Mouse (Mus musculus) CH12.LX (cell line): Measurements from ENCODE around the gene Bcl9l. TPM values are rescaled to one million over a fixed set of nuclear protein-coding genes. Genes with fewer than 3 reads are reported as not detected.

ENCODE experiments used
- DNase-seq: peaks from one replicate; pipeline ENCODE4 v3.0.0-alpha.2; 2013; ENCODE audit errors: extremely low read depth
- H3K27ac ChIP-seq: 2 replicates; pipeline ENCODE4 v1.5.1; 2012; ENCODE audit warnings: low read depth, mild to moderate bottlenecking, control low read depth, moderate library complexity; ENCODE audit not compliant: insufficient read depth
- H3K27me3 ChIP-seq: replicated peaks from 2 replicates; pipeline ENCODE3; 2012; ENCODE audit warnings: inconsistent platforms
- H3K36me3 ChIP-seq, 2 experiments: replicated peaks in 1 of 2; 2 replicates each; pipeline versions ENCODE3 to v1.6.1; 2012; ENCODE audit warnings: inconsistent platforms in 1 of 2, low read length in 1 of 2, mild to moderate bottlenecking in 1 of 2, mixed read lengths in 1 of 2, moderate library complexity in 1 of 2; ENCODE audit not compliant: control insufficient read depth in 1 of 2, insufficient read depth in 1 of 2
- H3K4me1 ChIP-seq, 2 experiments: 2 replicates each; pipeline ENCODE4 v1.6.1; 2012; ENCODE audit warnings: inconsistent platforms in 1 of 2, moderate library complexity in 1 of 2; ENCODE audit not compliant: insufficient read depth in 2 of 2, control insufficient read depth in 1 of 2
- H3K4me2 ChIP-seq: 2 replicates; pipeline ENCODE4 v1.6.1; 2012; ENCODE audit warnings: low read depth, mild to moderate bottlenecking, control low read depth; ENCODE audit not compliant: poor library complexity, insufficient read depth, severe bottlenecking
- H3K4me3 ChIP-seq, 3 experiments: fragments of 150-350 bp in 1 of 3; sonication (generic) in 1 of 3; replicated peaks in 1 of 3; 2 replicates each; pipeline versions ENCODE3 to v1.5.1; 2011 to 2012; ENCODE audit warnings: low read depth in 2 of 3, low read length in 2 of 3, mild to moderate bottlenecking in 2 of 3, moderate library complexity in 2 of 3, control low read depth in 1 of 3, improper control_type of control experiment in 1 of 3, inconsistent platforms in 1 of 3, mixed read lengths in 1 of 3; ENCODE audit not compliant: poor library complexity in 1 of 3
- H3K79me2 ChIP-seq: replicated peaks from 2 replicates; pipeline ENCODE4 v1.6.1; 2012; ENCODE audit warnings: mild to moderate bottlenecking, moderate library complexity; ENCODE audit not compliant: control insufficient read depth, poor library complexity, insufficient read depth, severe bottlenecking; ENCODE audit errors: extremely low read depth
- H3K9ac ChIP-seq: 2 replicates; pipeline ENCODE4 v1.6.1; 2012; ENCODE audit warnings: low read depth, mild to moderate bottlenecking, control low read depth, moderate library complexity; ENCODE audit not compliant: insufficient read depth
- H3K9me3 ChIP-seq: replicated peaks from 2 replicates; pipeline ENCODE3; 2012; ENCODE audit warnings: low read length, inconsistent platforms, mixed read lengths
- E2F4 ChIP-seq: IDR thresholded peaks from 2 replicates; pipeline ENCODE4 v1.6.1; 2011; ENCODE audit warnings: low read depth, low read length, improper control_type of control experiment; ENCODE audit not compliant: insufficient replicate concordance
- EP300 ChIP-seq: IDR thresholded peaks from 2 replicates; pipeline ENCODE4 v1.6.1; 2011; ENCODE audit warnings: low read length, improper control_type of control experiment
- GABPA ChIP-seq: IDR thresholded peaks from 2 replicates; pipeline ENCODE4 v1.6.1; 2012; ENCODE audit warnings: low read depth, low read length, improper control_type of control experiment, inconsistent platforms; ENCODE audit not compliant: insufficient replicate concordance
- HCFC1 ChIP-seq: IDR thresholded peaks from 2 replicates; pipeline ENCODE4 v1.6.1; 2012; ENCODE audit warnings: low read depth, mild to moderate bottlenecking, inconsistent platforms, low read length, improper control_type of control experiment
- JUND ChIP-seq: conservative IDR thresholded peaks from 2 replicates; pipeline ENCODE4 v1.6.1; 2011; ENCODE audit warnings: low read depth, low read length, improper control_type of control experiment
- MAFK ChIP-seq: IDR thresholded peaks from 2 replicates; pipeline ENCODE4 v1.6.1; 2011; ENCODE audit warnings: low read length, improper control_type of control experiment; ENCODE audit not compliant: insufficient replicate concordance
- MAX ChIP-seq: IDR thresholded peaks from 2 replicates; pipeline ENCODE4 v1.6.1; 2011; ENCODE audit warnings: low read length, improper control_type of control experiment
- MXI1 ChIP-seq: IDR thresholded peaks from 2 replicates; pipeline ENCODE4 v1.6.1; 2011; ENCODE audit warnings: mild to moderate bottlenecking, low read depth, low read length, improper control_type of control experiment
- NELFE ChIP-seq: IDR thresholded peaks from 2 replicates; pipeline ENCODE4 v1.6.1; 2011; ENCODE audit warnings: low read depth, low read length, improper control_type of control experiment
- PAX5 ChIP-seq: IDR thresholded peaks from 2 replicates; pipeline ENCODE4 v1.6.1; 2012; ENCODE audit warnings: low read length, inconsistent platforms, mixed read lengths
- RAD21 ChIP-seq: IDR thresholded peaks from 2 replicates; pipeline ENCODE4 v1.6.1; 2011; ENCODE audit warnings: low read depth, mild to moderate bottlenecking, low read length, improper control_type of control experiment, moderate library complexity
- SMC3 ChIP-seq: IDR thresholded peaks from 2 replicates; pipeline ENCODE4 v1.6.1; 2011; ENCODE audit warnings: low read depth, low read length, improper control_type of control experiment
- TBP ChIP-seq: conservative IDR thresholded peaks from 2 replicates; pipeline ENCODE4 v1.6.1; 2011; ENCODE audit warnings: low read depth, low read length, improper control_type of control experiment
- TCF12 ChIP-seq: IDR thresholded peaks from 2 replicates; pipeline ENCODE4 v1.6.1; 2014; ENCODE audit warnings: low read depth, mild to moderate bottlenecking, inconsistent platforms, low read length, improper control_type of control experiment
- UBTF ChIP-seq: IDR thresholded peaks from 2 replicates; pipeline ENCODE4 v1.6.1; 2012; ENCODE audit warnings: low read depth, mild to moderate bottlenecking, inconsistent platforms, low read length, improper control_type of control experiment, moderate library complexity
- USF1 ChIP-seq: IDR thresholded peaks from 2 replicates; pipeline ENCODE4 v1.6.1; 2014; ENCODE audit warnings: low read depth, mild to moderate bottlenecking, inconsistent platforms, low read length, improper control_type of control experiment
- USF2 ChIP-seq: conservative IDR thresholded peaks from 2 replicates; pipeline ENCODE4 v1.6.1; 2011; ENCODE audit warnings: low read depth, low read length, improper control_type of control experiment
- ZC3H11A ChIP-seq: IDR thresholded peaks from 2 replicates; pipeline ENCODE4 v1.6.1; 2012; ENCODE audit warnings: low read depth, mild to moderate bottlenecking, inconsistent platforms, low read length, improper control_type of control experiment
- ZKSCAN1 ChIP-seq: IDR thresholded peaks from 2 replicates; pipeline ENCODE4 v1.6.1; 2012; ENCODE audit warnings: low read depth, inconsistent platforms, low read length, improper control_type of control experiment, borderline replicate concordance
- ZMIZ1 ChIP-seq: IDR thresholded peaks from 2 replicates; pipeline ENCODE4 v1.6.1; 2012; ENCODE audit warnings: low read depth, mild to moderate bottlenecking, inconsistent platforms, low read length, improper control_type of control experiment
- ZNF384 ChIP-seq: IDR thresholded peaks from 2 replicates; pipeline ENCODE4 v1.6.1; 2012; ENCODE audit warnings: low read depth, low read length, improper control_type of control experiment, inconsistent platforms
- dilution Hi-C: fragments of 300-500 bp; cut with MboI; formaldehyde crosslinking; loops from 2 replicates; pipeline ENCODE4 v1.14.3; 2020; ENCODE audit warnings: low sequenced_read_pairs; ENCODE audit not compliant: extremely low pct_unique_long_range_greater_than_20kb, extremely low pct_ligation_motif_present
- in situ Hi-C: fragments of 300-500 bp; cut with MboI; formaldehyde crosslinking; loops from 3 replicates; pipeline ENCODE4 v1.14.3; 2019; ENCODE audit warnings: low sequenced_read_pairs, low pct_ligation_motif_present, low pct_unique_long_range_greater_than_20kb, mixed read lengths
- polyA plus RNA-seq: library from polyadenylated mRNA; unstranded; fragments of >175 nt; gene quantifications from 2 replicates; pipeline ENCODE4 v1.2.1, GENCODE M21; 2012; ENCODE audit warnings: low read depth; ENCODE audit not compliant: insufficient read length
- total RNA-seq, 2 experiments: library from RNA; depleted of rRNA; stranded (reverse); fragments of 300-350 nt in 1 of 2; fragments of >200 nt in 1 of 2; gene quantifications; 2 replicates each; pipeline ENCODE4 v1.2.3; 2012 to 2014

Bcl9l gene
- total and polyA plus RNA-seq, 3 experiments = 0.67 to 7.5 (median 1.6) TPM

DNA sequence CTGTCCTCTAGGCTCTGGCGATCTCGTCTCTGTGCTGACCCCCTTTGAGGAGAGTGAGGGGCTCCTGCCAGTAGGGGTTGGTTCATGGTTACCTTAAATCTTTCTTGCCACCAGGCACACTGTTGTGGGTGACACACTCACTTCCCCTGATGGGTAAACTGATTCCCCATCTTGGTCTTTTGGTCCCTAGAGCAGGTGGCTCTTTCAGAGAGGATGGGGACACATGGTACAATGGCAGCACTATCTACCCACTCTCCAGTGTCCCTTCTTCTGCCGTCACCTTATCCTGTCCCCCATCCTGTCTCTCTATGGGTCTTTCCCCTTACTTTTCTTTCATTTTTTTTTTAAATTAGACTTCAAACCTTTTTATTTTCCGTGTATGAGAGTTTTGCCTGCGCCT is 33.3 kb downstream of the Bcl9l start:
- dilution Hi-C loops (no loop called here), in situ Hi-C loops (no loop called here)
- Histone ChIP-seq H3K4me1 (peaks cover 29 to 96% of the 10 kb centered on the region in 2 experiments), H3K27me3 (no peaks in the 10 kb centered on the region), H3K4me2 (no peak overlapping the region), H3K4me3 (no peak overlapping the region), H3K36me3 (peaks cover 18 to 88% of the 10 kb centered on the region in 2 experiments), H3K79me2 (no peaks in the 10 kb centered on the region), H3K27ac (0 out of 2 replicates have a peak overlapping the region, but pooled peaks have one; percentile 5), H3K9me3 (no peaks in the 10 kb centered on the region), H3K9ac (no peak overlapping the region)
- DNase-seq = no peak
- TF ChIP-seq JUND (no peak), GABPA (no peak), USF1 (no peak), PAX5 (no peak), MAFK (no peak), HCFC1 (no peak), ZMIZ1 (no peak), E2F4 (no peak), MAX (no peak), TBP (no peak), ZNF384 (no peak), EP300 (no peak), NELFE (no peak)

DNA sequence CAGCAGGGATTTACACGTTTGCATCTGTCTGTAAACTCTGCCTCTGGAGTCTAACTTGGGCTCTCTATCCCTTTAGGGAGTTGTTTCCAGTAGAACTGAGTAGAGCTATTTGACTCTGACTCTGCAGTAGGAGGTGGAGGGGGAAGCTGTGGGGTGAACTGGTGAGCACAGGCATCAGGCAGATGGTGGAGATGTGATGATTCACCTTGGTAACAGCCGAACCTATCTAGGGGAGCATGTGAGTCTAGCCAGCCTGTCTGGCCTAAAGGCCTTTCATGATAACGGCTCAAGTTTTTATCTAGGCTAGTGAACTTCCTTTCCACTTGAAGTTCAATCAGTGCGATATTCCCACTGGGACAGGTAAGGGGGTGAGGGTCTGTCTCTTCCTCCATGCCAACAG is 34.7 kb downstream of the Bcl9l start:
- Histone ChIP-seq H3K4me2 (no peak overlapping the region), H3K9ac (no peak overlapping the region), H3K27ac (no peak overlapping the region), H3K27me3 (no peaks in the 10 kb centered on the region), H3K9me3 (no peaks in the 10 kb centered on the region), H3K36me3 (peaks cover 14 to 81% of the 10 kb centered on the region in 2 experiments), H3K4me1 (peaks cover 26 to 96% of the 10 kb centered on the region in 2 experiments), H3K4me3 (no peak overlapping the region), H3K79me2 (no peaks in the 10 kb centered on the region)
- in situ Hi-C loops = no loop called here
- DNase-seq = no peak
- dilution Hi-C loops = no loop called here
- TF ChIP-seq GABPA (no peak), MXI1 (no peak), RAD21 (no peak), E2F4 (no peak), ZC3H11A (no peak), EP300 (no peak), USF2 (no peak), TCF12 (no peak), USF1 (no peak), JUND (no peak), ZKSCAN1 (no peak), SMC3 (no peak), UBTF (no peak), TBP (no peak)
